ENCODE assay signal across 8 mouse cellular contexts in genomic region chrX:169992086-169992930, GRCm38 (mm10). TPM values are rescaled to one million over a fixed set of nuclear protein-coding genes. Genes with fewer than 3 reads are reported as not detected.
DNase-seq lines count a peak whose midpoint lies in the region.
"Not testable (repeated sequence)": the region's sequence is repeated elsewhere in the genome, so short reads cannot be mapped to it uniquely, and the experiment has no call there.

No protein-coding gene starts in this region.

- peak overlapping the region; percentile 0; the same call in 1 of the 2 replicates for H3K9ac ChIP-seq in ES-E14 (ENCODE audit: insufficient read depth, low read depth, low read length, poor library complexity, severe bottlenecking)

- WGBS in midbrain, embryonic 10.5 days, result 31% methylated on average over 9 of the region's 15 CpGs

- peak overlapping the region; percentile 1 for H3K27ac ChIP-seq in ES-E14 (ENCODE audit: insufficient read depth, low read depth, low read length, poor library complexity, severe bottlenecking)
- H3K27ac ChIP-seq in midbrain, embryonic 10.5 days (replicated peaks), result not testable (repeated sequence)

- H3K9me3 ChIP-seq in ES-E14 (ENCODE audit: control insufficient read depth, insufficient read depth, low read depth, low read length), result peaks cover 31% of the 10 kb centered on the region
- peaks cover 30% of the 10 kb centered on the region for H3K9me3 ChIP-seq in midbrain, embryonic 10.5 days (replicated peaks)

- in situ Hi-C loops in ES-E14 (cut with MboI; ENCODE audit: low sequenced_read_pairs in 2 of 2, unreplicated experiment in 2 of 2), result not testable (repeated sequence)

- DNase-seq in ES-E14 (ENCODE audit: low read depth, low spot score), result peak; percentile 86
- DNase-seq in adrenal gland, adult 2 months, result peak; percentile 29
- peak; percentile 23 to 48 for DNase-seq in cerebellum, postnatal 25 days
- DNase-seq in frontal cortex, postnatal 36 days (ENCODE audit: low spot score in 2 of 2), result peak; percentile 4 to 23
- peak; percentile 47 to 62 for DNase-seq in kidney, postnatal 4 days
- peak; percentile 13 for DNase-seq in midbrain, embryonic 10.5 days (ENCODE audit: low spot score)
- peak; percentile 58 to 77 for DNase-seq in spleen, postnatal 4 days (ENCODE audit: low spot score in 2 of 2)
- peak; percentile 34 for DNase-seq in urinary bladder, postnatal 10 days (ENCODE audit: low spot score)

- not testable (repeated sequence) for H3K27me3 ChIP-seq in midbrain, embryonic 10.5 days (ENCODE audit: low read depth, poor library complexity, severe bottlenecking)

- H3K4me3 ChIP-seq in ES-E14 (ENCODE audit: insufficient read depth in 1 of 2, low read depth in 1 of 2, low read length in 2 of 2, poor library complexity in 1 of 2, severe bottlenecking in 1 of 2); midbrain, embryonic 10.5 days: not testable (repeated sequence)

- peaks cover 44% of the 10 kb centered on the region for H3K36me3 ChIP-seq in ES-E14 (ENCODE audit: control insufficient read depth, insufficient read depth, low read length, poor library complexity, severe bottlenecking)
- H3K36me3 ChIP-seq in midbrain, embryonic 10.5 days, result peaks cover 30% of the 10 kb centered on the region

- peaks cover 0 to 13% of the 10 kb centered on the region in 2 experiments; a peak in 1 of 4 replicates for H3K4me1 ChIP-seq in ES-E14 (ENCODE audit: control insufficient read depth in 2 of 2, insufficient read depth in 2 of 2, low read length in 2 of 2, poor library complexity in 1 of 2)
- H3K4me1 ChIP-seq in midbrain, embryonic 10.5 days, result not testable (repeated sequence)

RNA-seq across cellular contexts. Expression of gene Gm21887, which starts 17.2 kb away (rescaled TPM):
- 165 and 322 TPM in 2 replicates for total RNA-seq in ES-E14 (2012; rRNA removed)
- total RNA-seq in adrenal gland, adult 2 months (2021), result 100 to 1,000 TPM in 1 of 2 experiments, 10 to 100 TPM in 1; 67.4 to 241 TPM
- polyA plus RNA-seq in adrenal gland, adult 2 months (2012; rRNA removed), result 957 and 2,016 TPM in 2 replicates
- 224 and 306 TPM in 2 replicates for polyA plus RNA-seq in midbrain, embryonic 10.5 days (2016; fragmentation: Nextera tagmentation; extraction: Ambion mirVana)

Comparison
In these comparisons a context has a peak if more than half of its experiments do, and no peak if none do; other contexts are left out.
1. DNase-seq: peak in every context shown above with its lines; median percentile 86 in ES-E14; 68 in spleen, postnatal 4 days; 54 in kidney, postnatal 4 days; 36 in cerebellum, postnatal 25 days; 34 in urinary bladder, postnatal 10 days; 29 in adrenal gland, adult 2 months; 14 in frontal cortex, postnatal 36 days; 13 in midbrain, embryonic 10.5 days.